Mouse (Mus musculus) fibroblast of lung, adult 2 months (primary cell): ENCODE measurements around the gene Tspan15.

Experiments
- DNase-seq: peaks from one replicate; pipeline ENCODE4 v3.0.0-alpha.2; 2011; ENCODE audit warnings: low read depth

The Tspan15 gene

DNA sequence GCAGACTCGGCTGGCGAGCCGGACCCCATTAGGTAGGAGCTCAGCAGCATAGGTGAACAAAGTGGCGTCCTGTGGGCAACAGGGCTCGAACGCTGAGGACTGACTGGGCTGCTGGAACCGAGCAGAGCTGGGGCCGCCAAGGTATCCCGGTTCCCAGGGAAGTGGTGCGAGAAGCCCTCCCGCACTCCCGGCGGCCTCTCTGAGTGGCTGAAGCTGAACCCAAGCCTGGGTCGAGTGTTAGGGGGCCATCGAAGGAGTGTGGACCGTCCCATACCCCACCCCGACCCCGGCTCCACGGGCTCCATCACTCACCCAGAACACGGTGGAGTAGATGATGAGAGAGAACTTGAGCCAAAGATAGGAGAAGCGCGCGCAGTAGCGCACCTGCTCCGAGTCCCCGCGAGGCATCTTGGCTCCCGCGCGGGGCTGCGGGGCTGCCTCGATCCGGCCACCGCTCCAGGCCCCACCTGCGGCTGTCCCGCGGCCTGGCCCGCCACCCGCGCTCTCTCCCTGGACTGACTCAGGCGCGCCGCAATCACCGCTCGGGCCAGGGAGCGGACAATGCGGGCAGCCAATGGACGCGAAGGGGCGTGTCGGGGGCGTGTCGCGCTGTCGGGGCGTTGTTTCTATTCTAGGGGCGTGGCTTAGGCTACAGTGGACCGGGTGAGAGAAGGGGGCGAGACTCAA lies at the start of gene Tspan15:
Gene Tspan15 (minus strand): TSS at position 544 of the 687 bp plus-strand sequence.
- DNase-seq, result peak; percentile 44

DNA sequence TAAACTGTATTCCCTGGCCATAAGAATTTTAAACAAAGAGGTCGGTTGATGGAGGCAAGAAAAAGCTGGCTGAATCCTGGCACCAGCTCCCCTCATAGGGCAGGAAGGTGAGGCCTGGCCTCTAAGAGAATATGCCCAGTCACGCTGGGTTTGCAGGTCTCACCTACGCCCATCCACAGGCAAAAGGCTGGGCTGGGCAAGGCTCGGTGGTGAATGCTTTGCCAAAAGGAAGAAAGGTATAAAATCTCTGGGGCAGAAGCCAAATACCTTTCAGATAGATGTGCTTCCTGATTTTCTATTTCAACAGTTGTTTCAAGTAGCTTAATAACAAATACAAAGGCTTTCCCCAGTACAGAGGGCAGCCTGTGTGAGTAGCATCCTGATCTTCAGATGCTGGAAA lies 48.6 kb upstream of the Tspan15 start:
- no peak for DNase-seq

DNA sequence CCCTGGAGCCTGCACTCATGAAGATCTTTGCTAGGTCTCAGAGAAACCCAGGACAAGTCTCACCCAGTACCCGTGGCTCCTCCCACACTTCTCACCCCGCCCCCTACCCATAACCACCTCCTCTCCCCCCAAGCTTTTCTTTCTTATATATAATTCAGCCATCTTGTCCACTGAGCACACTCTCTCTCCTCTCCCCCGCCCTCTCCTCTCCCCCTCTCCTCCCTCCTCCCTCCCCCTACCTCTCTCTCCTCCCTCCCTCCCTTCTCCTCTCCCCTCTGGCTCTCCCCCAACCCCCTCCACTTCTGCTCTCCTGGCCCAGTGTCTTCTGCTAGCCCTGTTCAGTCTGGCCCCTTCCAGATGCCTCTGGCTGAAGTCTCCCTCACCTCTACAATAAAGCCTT lies 48.0 kb upstream of the Tspan15 start:
- no peak for DNase-seq

DNA sequence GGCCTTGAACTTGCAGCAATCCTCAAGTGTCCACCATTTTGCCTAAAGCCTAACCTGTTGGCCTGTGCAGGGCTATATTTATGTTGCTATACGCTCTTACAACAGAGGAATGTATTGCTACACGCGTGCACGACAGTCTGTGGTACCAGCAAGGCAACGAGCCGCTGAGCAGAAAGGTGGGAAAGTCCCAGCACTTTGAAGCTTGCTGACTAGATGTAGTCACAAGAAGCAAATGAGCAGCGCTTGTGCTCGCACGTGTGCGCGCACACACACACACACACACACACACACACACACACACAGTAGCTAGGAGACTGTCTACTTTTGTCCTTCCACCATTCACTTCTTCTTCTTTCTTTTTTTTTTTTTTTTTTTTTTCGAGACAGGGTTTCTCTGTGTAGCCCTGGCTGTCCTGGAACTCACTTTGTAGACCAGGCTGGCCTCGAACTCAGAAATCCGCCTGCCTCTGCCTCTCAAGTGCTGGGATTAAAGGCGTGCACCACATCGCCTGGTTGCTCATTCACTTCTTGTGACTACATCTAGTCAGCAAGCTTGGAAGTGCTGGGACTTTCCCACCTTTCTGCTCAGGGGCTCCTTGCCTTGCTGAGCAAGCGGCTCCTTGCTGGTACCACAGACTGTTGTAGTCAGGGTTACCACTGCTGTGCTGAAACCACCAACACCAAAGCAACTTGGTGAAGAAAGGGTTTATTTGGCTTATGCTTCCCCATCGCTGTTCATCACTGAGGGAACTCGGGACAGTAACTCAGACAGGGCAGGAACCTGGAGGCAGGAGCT lies 46.6 kb upstream of the Tspan15 start:
- DNase-seq, result no peak

DNA sequence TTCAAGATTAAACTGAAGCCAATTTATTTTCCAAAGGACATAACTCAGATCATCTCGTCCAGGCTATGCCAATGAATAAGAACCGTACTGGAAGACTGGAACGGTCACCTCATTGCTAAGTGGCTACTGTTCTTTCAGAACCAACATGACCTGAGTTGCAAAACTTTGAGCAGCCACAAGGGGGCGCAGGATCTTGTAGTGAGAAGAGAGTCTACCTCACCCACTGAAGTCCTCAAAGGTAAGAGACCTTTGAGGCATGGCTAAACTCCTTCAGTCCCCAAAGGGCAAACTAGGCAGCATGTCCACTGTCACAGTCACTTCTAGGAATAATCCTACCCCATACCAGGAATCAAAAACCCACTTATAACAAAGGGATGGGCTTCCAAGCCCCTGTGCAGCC lies 44.2 kb upstream of the Tspan15 start:
- DNase-seq, result peak; percentile 36

DNA sequence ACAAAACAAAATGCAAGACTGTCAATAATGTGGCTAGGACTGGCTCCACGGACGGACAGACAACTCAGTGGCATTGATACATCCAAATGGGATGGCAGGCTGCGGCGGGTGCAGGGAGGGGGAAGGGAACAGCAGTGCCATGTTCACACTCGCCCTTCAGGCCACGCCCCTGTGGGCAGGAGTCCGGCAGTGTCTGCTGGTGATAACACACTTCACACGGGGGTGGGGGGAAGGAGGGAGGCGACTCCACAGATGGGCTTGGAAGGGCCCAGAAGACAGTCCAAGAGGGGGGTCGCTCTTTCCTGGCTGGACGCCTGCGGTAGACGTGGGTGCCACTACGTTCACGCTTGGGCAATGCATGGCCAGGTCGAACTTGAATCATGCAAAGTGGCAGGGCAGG lies 38.2 kb upstream of the Tspan15 start:
- no peak for DNase-seq

DNA sequence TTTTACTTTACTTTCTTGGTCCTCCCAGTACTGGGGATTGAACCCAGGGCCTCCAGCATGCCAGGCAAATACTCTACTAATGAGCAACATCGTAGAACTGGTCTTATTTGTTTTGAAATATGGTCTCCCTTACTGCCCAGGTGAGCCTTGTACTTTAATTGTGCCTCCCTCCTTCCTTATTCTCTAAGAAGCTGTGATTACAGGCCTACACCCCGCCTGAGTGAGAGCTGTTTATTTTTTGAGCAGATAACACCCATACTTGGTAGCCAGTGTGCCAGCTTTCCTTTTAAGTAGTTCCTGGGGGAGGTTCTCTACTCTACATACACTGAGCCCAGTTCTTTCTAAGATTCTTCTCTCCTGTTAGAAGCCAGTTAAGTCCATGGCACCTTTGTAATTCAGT lies 33.2 kb upstream of the Tspan15 start:
- DNase-seq, result no peak

DNA sequence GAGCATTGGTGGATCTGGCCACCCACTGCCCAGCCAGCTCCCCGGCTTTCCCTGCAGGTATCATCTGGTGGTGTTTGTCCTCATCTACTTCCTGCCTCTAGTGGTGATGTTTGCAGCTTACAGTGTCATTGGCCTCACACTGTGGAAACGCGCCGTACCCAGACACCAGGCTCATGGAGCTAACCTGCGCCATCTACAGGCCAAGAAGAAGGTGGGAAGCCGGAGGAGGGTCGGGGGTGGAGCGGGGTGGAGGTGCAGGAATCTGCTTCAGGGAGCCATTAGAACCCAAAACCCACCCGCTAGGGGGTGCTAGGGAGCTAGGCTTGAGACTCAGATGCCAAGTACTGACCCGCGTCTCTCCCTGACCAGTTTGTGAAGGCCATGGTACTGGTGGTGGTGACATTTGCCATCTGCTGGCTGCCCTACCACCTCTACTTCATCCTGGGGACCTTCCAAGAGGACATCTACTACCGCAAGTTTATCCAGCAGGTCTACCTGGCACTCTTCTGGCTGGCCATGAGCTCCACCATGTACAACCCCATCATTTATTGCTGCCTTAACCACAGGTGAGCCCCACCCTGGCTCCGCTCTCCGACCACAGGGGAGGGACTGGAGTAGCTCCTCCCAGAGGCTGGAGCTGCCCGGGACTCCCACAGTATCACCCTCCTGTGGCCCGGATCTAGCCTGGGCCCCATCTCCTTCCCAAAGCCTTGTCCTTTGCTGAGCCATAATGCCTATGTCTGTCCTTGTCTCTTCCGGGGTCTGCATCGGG lies 30.2 kb upstream of the Tspan15 start:
- peak; percentile 51 for DNase-seq

DNA sequence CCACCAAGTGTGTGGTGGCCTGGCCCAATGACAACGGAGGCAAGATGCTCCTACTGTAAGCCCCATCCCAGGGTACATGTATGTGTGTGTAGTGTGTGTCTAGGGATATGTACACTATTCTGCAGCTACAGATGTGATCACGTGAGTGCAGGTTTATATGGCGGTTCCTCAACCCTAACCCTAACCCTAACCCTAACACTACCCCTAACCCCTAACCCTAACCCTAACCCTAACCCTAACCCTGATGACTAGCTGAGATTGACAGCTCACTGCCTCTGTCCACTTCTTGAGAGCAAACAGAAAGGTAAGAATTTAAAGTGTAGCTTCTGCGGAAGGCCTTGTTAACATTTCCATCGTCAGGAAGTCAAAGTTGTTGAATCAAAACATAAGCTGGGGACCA lies 27.2 kb upstream of the Tspan15 start:
- no peak for DNase-seq

DNA sequence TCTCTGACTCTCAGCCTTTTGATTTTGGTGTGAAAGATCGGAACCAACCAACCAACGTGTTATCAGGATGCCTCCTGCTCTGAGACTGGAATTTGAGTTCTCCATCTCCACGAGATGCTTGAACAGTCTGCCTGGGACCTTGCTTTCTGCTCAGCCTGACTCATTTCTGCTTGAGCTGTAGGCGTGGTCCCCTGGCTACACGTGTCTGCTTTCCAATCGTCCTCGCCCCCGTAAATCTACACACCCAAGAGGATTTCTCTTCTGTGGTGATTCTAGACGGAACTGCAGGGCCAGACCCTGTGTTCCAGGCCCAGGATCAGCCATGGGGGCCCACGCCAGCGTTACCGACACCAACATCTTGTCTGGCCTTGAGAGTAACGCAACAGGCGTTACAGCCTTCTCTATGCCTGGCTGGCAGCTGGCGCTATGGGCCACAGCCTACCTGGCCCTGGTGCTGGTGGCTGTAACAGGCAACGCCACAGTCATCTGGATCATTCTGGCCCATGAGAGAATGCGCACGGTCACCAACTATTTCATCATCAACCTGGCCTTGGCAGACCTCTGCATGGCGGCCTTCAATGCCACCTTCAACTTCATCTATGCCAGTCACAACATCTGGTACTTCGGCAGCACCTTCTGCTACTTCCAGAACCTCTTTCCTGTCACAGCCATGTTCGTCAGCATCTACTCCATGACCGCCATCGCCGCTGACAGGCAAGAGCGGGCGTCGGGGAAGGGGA lies 21.6 kb upstream of the Tspan15 start:
- no peak for DNase-seq

DNA sequence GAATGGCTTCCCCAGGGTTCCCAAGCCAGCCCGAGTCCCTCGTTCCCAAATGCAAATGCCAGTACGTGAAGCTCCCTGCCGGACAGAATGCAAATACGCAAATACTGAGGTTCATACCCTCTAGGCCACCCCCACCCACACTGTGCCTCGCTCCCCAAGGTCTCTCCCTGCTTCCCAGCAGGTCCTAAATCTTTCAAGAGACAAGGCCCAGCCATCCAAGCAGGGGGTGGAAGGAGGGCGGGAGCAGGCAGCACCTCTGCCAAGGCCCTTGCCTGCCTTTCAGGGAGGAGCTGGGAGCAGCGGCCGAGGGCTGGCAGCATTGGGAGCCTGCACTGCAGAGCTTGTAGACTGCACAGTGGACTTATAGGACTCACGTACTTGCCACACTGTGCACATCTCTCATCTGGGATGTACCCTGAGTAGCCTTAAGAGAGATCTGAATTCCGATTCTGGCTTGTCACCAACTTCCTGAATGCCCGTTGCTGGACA lies 21.0 kb upstream of the Tspan15 start, which contains the start of gene Tacr2:
Gene Tacr2 (plus strand): TSS at position 439 of the 489 bp plus-strand sequence.
- DNase-seq, result no peak

DNA sequence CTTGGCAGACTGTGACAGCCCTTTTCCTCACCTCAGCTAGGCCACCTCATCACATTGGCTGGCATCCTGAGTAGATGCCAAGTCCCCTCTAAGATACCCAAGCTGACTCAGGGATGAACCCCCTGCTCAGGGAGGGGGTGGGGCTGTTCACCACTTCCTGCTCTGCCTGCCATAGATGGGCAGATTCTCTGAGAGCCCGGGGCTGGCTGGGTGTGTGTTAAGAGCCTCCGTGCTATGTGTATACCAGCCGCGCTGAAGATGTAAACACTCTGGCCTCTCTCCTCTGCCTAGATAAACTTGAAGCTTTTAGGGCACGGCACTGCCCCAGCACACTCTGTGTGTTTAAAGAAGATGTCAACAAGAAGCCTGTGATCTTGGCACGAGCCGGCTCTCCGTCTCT lies 16.8 kb upstream of the Tspan15 start:
- DNase-seq, result no peak

DNA sequence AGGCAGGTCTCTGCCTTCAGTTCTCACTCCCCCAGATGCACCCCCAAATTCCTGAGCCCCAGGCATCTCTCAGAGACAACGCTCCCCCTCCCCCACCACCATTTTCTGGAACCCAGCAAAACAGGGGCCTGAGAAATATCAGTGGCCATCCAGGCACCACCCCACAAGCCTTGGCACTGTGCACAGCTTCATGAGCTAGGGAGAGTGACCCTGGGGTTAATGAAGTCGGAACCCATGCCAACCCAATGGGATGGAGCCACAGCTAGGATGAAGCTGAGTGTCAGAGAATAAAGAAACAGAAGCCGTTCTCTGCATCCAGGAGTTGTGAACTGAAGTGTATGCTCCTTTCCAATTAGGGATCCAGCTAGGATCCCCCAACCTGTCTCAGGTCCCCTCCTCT lies 16.1 kb upstream of the Tspan15 start:
- DNase-seq, result no peak

DNA sequence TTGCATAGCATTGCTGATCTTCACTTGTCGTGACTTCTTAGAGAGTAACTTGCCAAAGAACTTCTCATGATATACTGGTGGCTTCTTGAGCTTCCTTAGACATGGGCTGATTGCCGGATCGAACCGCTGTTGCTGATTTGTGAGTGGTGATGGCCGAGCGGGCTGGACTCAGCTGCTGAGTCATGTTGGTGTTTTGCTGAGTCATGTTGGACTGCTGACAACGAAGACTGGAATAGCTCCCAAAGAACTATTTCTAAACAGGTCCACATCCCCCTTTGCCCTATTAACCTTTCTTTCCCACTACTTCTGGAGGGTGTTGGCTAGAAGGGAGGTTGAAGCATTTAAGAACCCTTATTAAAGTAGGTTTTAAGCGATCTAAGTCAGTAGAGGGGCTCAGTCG lies 13.0 kb upstream of the Tspan15 start:
- no peak for DNase-seq

DNA sequence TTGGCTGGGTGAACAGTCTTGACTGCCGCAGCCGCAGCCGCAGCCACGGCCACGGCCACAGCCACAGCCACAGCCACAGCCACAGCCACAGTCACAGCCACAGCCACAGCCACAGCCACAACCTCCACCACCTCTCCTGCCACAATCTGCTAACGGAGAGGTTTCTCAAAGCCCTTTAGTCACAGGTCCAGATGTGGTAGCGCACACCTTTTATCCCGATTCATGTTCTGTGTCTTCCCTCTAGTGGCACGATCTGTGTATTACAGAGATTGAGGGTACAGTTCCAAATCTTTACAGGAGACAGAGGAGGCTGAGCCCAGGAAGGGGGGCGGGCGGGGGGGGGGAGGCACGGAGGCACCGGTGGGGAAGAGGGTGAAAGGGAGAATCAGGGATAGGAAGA lies 11.8 kb upstream of the Tspan15 start:
- DNase-seq, result peak; percentile 25

DNA sequence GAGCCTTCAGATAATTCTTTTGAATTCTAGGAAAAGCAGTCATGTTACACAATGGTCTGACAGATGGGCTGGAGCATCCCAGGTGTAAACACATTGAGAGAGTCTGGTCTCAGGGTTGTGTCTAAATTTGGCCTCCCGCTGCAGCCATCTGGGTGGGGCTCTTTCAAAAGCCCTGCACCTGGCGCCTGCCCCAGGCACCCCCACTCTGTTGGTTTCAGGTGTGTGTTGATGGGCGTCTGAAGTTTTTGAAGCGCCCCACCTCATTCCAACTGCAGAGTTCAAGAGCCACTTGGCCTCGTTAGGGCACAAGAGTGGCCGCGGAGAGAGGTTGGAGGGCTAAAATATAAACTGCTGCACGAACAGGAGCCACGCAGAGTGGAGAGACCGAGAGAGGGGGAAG lies 11.3 kb upstream of the Tspan15 start:
- DNase-seq, result no peak

DNA sequence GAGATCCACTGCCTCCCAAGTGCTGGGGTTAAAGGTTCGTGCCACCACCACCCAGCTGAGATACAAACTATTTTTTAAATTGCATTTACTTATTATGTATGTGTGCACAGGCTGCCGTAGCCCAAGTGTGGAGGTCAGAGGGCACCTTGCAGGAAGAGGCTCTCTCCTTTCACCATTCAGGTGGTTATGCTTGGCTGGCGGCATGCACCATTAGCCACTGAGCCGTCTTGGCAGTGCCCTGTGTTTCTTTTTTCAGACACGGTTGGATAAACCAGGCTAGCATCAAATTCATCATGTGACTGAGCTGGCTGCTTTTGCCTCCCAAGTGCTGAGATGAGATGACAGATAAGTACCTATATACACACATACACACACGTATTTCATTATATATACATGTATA lies 8.2 kb upstream of the Tspan15 start:
- DNase-seq, result no peak

DNA sequence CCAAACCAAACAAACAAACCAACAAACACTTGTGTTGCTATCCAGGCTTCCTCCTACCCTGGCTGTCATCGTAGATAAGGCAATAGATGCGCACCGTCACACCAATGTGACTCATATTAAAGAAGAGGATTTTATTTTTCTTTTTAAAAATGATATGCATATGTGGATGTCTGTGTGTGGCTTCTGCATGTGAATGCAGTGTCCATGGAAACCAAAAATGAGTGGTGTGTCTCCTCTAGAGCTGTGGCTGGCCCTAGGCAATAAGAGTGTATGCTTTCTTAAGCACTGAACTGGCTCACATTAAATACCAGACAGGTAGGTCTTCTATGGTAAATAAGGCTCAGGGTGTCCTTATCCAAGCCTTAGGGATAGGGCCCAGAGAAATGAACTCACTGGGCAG lies 7.6 kb upstream of the Tspan15 start:
- DNase-seq, result no peak

DNA sequence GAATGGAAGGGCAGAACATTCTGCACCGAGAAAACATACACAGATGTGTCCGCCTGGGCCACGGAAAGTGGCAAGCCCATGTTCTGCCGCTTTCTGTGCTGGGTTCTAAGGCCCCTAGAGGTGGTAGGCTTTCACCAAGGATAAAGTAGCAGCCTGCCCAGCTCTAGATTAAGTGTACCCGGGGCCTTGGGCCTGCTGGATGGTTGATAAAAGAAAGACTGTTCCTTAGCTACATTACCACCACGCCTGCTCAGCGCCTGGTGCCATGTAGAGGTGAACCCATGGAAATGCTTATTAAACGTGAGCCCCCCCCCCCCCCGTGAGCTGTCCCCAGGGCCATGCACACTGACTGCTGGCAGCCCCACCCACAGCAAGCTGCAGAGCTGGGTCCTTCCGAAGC lies 6.2 kb upstream of the Tspan15 start:
- DNase-seq, result no peak

DNA sequence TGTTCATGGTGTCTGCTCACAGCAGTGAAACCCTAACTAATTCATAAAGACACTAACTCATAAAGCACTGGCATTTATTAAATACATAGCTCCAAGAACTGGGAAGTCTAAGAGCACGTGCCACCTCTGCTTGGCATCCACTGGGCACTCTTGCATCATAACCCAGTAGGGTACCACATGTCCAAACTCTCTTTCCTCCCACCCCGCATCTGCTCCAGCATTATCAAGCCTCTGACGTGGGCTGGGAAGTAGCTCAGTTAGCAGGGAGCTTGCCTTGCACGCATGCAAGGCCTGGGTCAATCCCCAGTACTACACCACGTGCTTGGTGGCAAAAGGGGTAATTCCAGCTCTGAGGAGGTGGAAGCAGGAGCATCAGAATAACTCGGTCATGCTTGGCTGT lies 5.1 kb upstream of the Tspan15 start:
- no peak for DNase-seq

DNA sequence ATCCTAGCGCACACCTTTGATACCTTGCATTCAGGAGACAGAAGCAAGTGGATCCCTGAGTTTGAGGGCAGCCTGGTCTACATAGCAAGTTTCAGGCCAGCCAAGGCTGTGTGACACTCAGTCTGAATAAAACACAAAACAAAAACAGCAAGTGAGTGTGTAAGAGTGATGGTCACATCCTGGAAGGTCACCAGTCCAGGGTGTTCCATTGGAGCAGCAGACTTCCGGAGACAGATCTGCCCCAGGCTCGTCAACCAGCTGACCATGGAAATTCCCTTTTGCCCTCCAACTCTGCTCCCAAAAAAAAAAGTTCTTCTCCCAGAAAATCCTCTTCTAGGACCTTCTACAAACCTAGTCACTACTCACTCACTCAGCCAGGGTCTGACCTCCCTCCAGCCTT lies 760 bp upstream of the Tspan15 start:
- DNase-seq, result no peak

DNA sequence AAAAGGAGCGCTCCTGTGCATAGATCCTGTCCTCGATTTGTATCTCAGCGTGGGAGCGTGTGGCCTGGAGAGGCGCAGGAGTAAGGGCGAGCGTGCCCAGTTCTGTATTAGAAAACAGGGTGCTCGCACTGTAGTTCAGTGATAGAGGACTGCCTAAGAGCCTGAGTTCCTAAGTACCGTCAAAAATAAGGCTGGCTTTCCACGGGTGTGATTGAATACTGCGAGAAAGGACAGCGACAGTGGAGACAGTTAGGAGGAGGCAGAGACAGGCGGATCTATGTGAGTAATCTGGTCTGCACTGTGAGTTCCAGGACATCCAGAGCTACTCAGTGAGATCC lies 313 bp upstream of the Tspan15 start:
- DNase-seq, result no peak
